Mouse (Mus musculus) embryonic facial prominence, embryonic 15.5 days (tissue): Measurements from ENCODE around the gene Fam131b. TPM values are rescaled to one million over a fixed set of nuclear protein-coding genes. Genes with fewer than 3 reads are reported as not detected.

Experiments used
- ATAC-seq: fragments of 200-750 bp; cut with Nextera tagmentation; 2 replicates; pipeline ENCODE4 v1.8.0; 2017; ENCODE audit warnings: low read depth, moderate TSS enrichment; ENCODE audit not compliant: insufficient number of reproducible peaks, low FRiP score, low TSS enrichment
- H3K27ac ChIP-seq: fragments of 300-500 bp; sonication (generic); replicated peaks from 2 replicates; pipeline ENCODE4 v1.5.1; 2015; ENCODE audit warnings: mild to moderate bottlenecking, inconsistent platforms
- H3K27me3 ChIP-seq: fragments of 300-500 bp; sonication (generic); 2 replicates; pipeline ENCODE4 v1.6.1; 2015; ENCODE audit warnings: inconsistent platforms
- H3K36me3 ChIP-seq: fragments of 300-500 bp; sonication (generic); 2 replicates; pipeline ENCODE4 v1.6.1; 2015; ENCODE audit warnings: mild to moderate bottlenecking, inconsistent platforms
- H3K4me1 ChIP-seq: fragments of 300-500 bp; sonication (generic); 2 replicates; pipeline ENCODE4 v1.6.1; 2015; ENCODE audit warnings: inconsistent platforms
- H3K4me2 ChIP-seq: fragments of 300-500 bp; sonication (generic); replicated peaks from 2 replicates; pipeline ENCODE4 v1.6.1; 2015; ENCODE audit warnings: mild to moderate bottlenecking, inconsistent platforms
- H3K4me3 ChIP-seq: fragments of 300-500 bp; sonication (generic); replicated peaks from 2 replicates; pipeline ENCODE4 v1.5.1; 2015; ENCODE audit warnings: mild to moderate bottlenecking, inconsistent platforms
- H3K9ac ChIP-seq: fragments of 300-500 bp; sonication (generic); 2 replicates; pipeline ENCODE4 v1.6.1; 2015; ENCODE audit warnings: inconsistent platforms
- H3K9me3 ChIP-seq: fragments of 300-500 bp; sonication (generic); replicated peaks from 2 replicates; pipeline ENCODE4 v1.6.1; 2016; ENCODE audit warnings: inconsistent platforms
- WGBS: fragments of 180-500 bp; shearing (Covaris S2); methylation state at CpG from one replicate; pipeline ENCODE4 v1.1.7; 2015; 5-methylcytosine and 5-hydroxymethylcytosine counted together
- polyA plus RNA-seq: library from polyadenylated mRNA; unstranded; fragments of >200 nt; fragmentation: Nextera tagmentation; extraction: Ambion mirVana; gene quantifications from 2 replicates; pipeline ENCODE4 v1.2.1, GENCODE M21; 2015

The Fam131b gene
- polyA plus RNA-seq, 1 experiment from 2014 or later = 0.23 TPM

GRCm38 (mm10) chr6:42324067-42324481 is 369 bp downstream of the Fam131b start:
- WGBS = under 1% methylated on average over 21 of the region's 32 CpGs
- Histone ChIP-seq H3K27me3 (peaks cover 41% of the 10 kb centered on the region), H3K27ac (no peak overlapping the region)

DNA sequence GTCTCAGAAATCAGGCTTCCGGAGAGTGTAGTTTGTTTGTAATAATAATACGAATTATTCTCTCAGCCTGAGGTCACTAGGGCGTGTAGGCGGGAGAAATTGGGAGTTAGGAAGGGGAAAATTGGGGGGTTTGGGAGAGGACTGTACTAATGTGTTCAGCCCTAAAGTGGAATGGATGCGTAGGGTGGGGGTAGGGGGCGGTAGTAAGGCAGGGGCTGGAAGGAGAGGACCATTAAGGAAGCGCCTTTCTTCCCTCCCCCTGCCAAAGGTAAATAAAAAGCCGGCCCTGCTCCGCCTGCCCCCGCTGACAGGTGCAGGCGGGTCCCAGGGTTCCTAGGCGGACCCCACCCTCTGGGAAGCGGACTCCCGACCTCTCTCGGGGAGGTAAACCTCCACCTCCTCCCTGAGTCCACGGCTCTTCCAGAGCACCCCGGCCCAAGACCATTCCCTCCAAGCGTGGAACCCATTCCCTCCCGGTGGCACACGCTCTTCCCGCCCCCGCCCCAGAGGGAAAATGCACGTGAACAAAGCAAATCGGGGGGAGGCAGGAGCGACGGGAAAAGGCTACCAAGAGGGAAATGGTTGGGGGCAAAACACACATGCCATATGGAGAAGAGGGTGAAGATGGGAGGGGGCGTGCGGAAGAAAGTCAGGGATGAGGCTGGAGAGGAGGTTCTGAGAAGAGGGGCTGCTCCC is 924 bp downstream of the Fam131b start:
- ATAC-seq = no peak
- Histone ChIP-seq H3K9ac (peak overlapping the region; percentile 31; the same call in 1 of the 2 replicates), H3K4me2 (peak overlapping the region; percentile 98), H3K27ac (no peak overlapping the region), H3K4me3 (peak overlapping the region; percentile 60), H3K9me3 (no peaks in the 10 kb centered on the region), H3K4me1 (peaks cover 16% of the 10 kb centered on the region), H3K27me3 (peaks cover 41% of the 10 kb centered on the region), H3K36me3 (no peaks in the 10 kb centered on the region)
- WGBS = 1% methylated on average over 28 of the region's 28 CpGs

More at GRCm38 (mm10) chr6:42324067-42324481, 369 bp downstream of the Fam131b start:
- no peaks in the 10 kb centered on the region for H3K36me3 ChIP-seq
- H3K4me2 ChIP-seq = peak overlapping the region; percentile 98
- H3K4me1 ChIP-seq = peaks cover 16% of the 10 kb centered on the region
- H3K9me3 ChIP-seq = no peaks in the 10 kb centered on the region
- H3K9ac ChIP-seq = peak overlapping the region; percentile 31; the same call in 1 of the 2 replicates
- peak overlapping the region; percentile 60 for H3K4me3 ChIP-seq
- peak; percentile 56; the same call in 1 of the 2 replicates for ATAC-seq

- ATAC-seq = no peak
- Histone ChIP-seq H3K36me3 (no peaks in the 10 kb centered on the region), H3K4me1 (no peaks in the 10 kb centered on the region), H3K4me3 (no peak overlapping the region), H3K27ac (no peak overlapping the region), H3K4me2 (no peak overlapping the region), H3K27me3 (peaks cover 24% of the 10 kb centered on the region), H3K9me3 (no peaks in the 10 kb centered on the region), H3K9ac (no peak overlapping the region)
- 76% methylated on average over 4 of the region's 4 CpGs for WGBS
Observed at GRCm38 (mm10) chr6:42318293-42318692, 6.2 kb downstream of the Fam131b start.

DNA sequence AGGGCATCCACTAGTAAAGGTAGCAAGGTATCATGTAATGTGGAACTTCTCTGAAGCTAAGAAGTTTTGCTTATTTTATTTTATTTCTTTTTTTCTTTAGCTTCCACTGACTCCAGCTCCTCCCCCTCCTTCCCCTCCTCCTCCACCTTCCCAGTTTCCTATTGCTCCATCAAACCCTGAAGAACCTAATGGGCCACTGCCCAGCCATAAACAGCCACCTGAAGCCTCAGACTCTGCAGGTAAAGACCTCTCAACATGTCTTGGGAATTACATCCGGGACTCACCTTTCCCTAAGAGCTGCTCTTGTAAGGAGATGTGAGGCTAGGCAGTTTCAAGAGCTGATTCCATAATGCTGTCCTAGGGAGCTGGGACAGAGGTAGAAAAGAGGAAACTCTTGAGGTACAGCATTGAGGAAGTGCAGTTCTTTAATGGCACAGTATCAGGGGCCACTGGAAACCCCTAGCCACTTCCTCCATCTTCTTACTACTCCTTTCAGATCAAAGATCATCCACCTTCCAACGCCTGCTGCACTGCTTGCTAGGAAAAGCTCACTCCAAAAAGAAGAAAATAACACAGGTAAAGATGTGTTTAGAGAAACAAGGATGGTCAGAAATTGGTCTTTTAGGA is 13.9 kb downstream of the Fam131b start:
- H3K27ac ChIP-seq = no peak overlapping the region
- H3K4me2 ChIP-seq = no peak overlapping the region
- H3K9ac ChIP-seq = no peak overlapping the region
- no peaks in the 10 kb centered on the region for H3K27me3 ChIP-seq
- no peaks in the 10 kb centered on the region for H3K4me1 ChIP-seq
- H3K4me3 ChIP-seq = no peak overlapping the region
- no peaks in the 10 kb centered on the region for H3K9me3 ChIP-seq
- ATAC-seq = no peak
- no peaks in the 10 kb centered on the region for H3K36me3 ChIP-seq
- whole genome bisulfite sequencing = 81% methylated on average over 2 of the region's 2 CpGs

DNA sequence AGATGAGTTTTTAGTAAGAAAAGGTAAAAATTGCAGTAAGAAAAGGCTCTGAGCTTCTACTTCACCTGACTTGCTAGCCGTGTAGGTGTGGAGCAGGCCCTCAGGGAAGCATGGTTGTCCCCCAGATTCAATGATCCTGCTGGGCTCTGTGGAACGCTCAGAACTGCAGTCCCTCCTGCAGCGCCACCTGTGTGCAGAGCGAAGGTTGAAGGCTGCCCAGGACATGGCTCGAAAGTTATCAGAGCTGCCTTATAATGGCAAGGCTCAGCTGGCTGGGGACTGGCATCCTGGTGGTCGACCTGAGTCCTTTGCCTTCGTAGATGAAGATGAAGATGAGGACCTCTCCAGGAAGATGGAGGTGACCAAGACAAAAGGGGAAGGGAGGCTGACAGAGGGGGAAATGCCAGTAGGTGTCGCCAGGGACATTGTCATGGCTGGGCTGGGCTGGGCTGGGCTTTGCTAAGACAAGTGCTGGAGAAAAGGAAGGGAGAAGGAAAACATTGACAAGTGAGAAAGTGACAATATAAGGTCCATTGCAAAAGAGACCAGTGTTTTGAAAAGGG is 14.5 kb downstream of the Fam131b start:
- Histone ChIP-seq H3K36me3 (no peaks in the 10 kb centered on the region), H3K27ac (no peak overlapping the region), H3K4me2 (no peak overlapping the region), H3K27me3 (no peaks in the 10 kb centered on the region), H3K4me3 (no peak overlapping the region), H3K9me3 (no peaks in the 10 kb centered on the region), H3K4me1 (no peaks in the 10 kb centered on the region), H3K9ac (no peak overlapping the region)
- no peak for ATAC-seq
- 50% methylated on average over 8 of the region's 8 CpGs for WGBS

DNA sequence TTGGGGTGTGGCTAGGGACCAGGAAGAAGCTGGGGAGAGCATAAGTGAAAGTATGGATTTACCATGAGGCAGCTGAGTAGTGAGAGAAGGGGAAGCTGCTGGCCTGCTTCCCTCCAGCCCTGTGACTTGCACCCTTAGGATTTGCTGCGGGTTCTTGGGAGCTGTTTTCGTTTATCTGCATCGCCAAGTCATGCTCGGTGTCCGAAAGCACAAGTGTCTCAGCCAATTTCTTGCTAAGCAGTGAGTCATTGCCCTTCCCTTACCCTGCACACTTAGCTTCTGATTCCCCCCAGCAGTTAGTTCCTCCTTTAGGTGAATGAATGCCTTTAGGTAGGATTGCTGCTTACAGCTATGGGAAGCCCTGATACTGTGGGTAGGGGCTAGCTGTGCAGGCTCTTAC is 25.1 kb downstream of the Fam131b start:
- Histone ChIP-seq H3K4me1 (no peaks in the 10 kb centered on the region), H3K27me3 (no peaks in the 10 kb centered on the region), H3K4me2 (no peak overlapping the region), H3K27ac (no peak overlapping the region), H3K9me3 (no peaks in the 10 kb centered on the region), H3K9ac (no peak overlapping the region), H3K36me3 (no peaks in the 10 kb centered on the region), H3K4me3 (no peak overlapping the region)
- 83% methylated on average over 5 of the region's 5 CpGs for WGBS
- ATAC-seq = no peak

GRCm38 (mm10) chr6:42295549-42296094 is 28.8 kb downstream of the Fam131b start:
- no peaks in the 10 kb centered on the region for H3K27me3 ChIP-seq
- no peak overlapping the region for H3K4me2 ChIP-seq
- no peak for ATAC-seq
- no peaks in the 10 kb centered on the region for H3K9me3 ChIP-seq
- H3K27ac ChIP-seq = no peak overlapping the region
- no peak overlapping the region for H3K9ac ChIP-seq
- no peak overlapping the region for H3K4me3 ChIP-seq
- 66% methylated on average over 3 of the region's 3 CpGs for WGBS
- no peaks in the 10 kb centered on the region for H3K36me3 ChIP-seq
- no peaks in the 10 kb centered on the region for H3K4me1 ChIP-seq

DNA sequence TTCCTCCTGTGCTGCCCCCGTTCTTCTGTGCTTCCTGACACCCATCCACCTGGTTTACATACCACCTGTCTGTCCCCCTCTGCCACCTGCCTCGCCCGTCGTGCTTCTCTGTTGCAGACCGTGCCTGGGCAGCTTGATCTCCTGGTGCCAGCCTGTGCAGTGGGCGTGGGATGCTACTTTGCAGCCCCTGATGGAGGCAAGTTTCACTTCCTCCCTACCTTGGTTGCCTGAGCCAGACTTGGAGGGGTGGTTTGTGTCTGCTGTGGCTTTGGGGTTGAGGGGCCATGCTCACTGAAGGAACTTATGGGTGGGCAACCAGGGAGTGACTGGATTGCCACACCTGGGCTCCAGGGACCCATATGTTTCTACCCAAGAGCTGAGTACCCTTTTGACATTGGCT is 31.1 kb downstream of the Fam131b start:
- H3K9me3 ChIP-seq = no peaks in the 10 kb centered on the region
- no peaks in the 10 kb centered on the region for H3K4me1 ChIP-seq
- no peak for ATAC-seq
- H3K27me3 ChIP-seq = no peaks in the 10 kb centered on the region
- WGBS = 86% methylated on average over 6 of the region's 6 CpGs
- no peak overlapping the region for H3K4me3 ChIP-seq
- H3K9ac ChIP-seq = no peak overlapping the region
- no peak overlapping the region for H3K4me2 ChIP-seq
- H3K36me3 ChIP-seq = no peaks in the 10 kb centered on the region
- no peak overlapping the region for H3K27ac ChIP-seq

- Histone ChIP-seq H3K4me3 (no peak overlapping the region), H3K9ac (no peak overlapping the region), H3K27ac (no peak overlapping the region), H3K4me2 (no peak overlapping the region), H3K9me3 (no peaks in the 10 kb centered on the region), H3K36me3 (peaks cover 13% of the 10 kb centered on the region; the same call in 1 of the 2 replicates), H3K27me3 (no peaks in the 10 kb centered on the region), H3K4me1 (no peaks in the 10 kb centered on the region)
- no peak for ATAC-seq
Observed at GRCm38 (mm10) chr6:42287562-42287961, 36.9 kb downstream of the Fam131b start.

GRCm38 (mm10) chr6:42286448-42286847 is 38.0 kb downstream of the Fam131b start, which contains the start of gene Clcn1:
Gene Clcn1 (plus strand): TSS chr6:42286685.
- H3K9ac ChIP-seq = no peak within 1 kb of the TSS
- no peak within 1 kb of the TSS for H3K4me2 ChIP-seq
- ATAC-seq = no peak
- no peaks in the 10 kb centered on the region for H3K9me3 ChIP-seq
- H3K4me3 ChIP-seq = no peak within 1 kb of the TSS
- no peak within 1 kb of the TSS for H3K27ac ChIP-seq
- WGBS = 74% methylated on average over 5 of the region's 5 CpGs
- H3K4me1 ChIP-seq = no peaks in the 10 kb centered on the region
- H3K36me3 ChIP-seq = peaks cover 23% of the 10 kb centered on the region; the same call in 1 of the 2 replicates
- H3K27me3 ChIP-seq = no peaks in the 10 kb centered on the region

DNA sequence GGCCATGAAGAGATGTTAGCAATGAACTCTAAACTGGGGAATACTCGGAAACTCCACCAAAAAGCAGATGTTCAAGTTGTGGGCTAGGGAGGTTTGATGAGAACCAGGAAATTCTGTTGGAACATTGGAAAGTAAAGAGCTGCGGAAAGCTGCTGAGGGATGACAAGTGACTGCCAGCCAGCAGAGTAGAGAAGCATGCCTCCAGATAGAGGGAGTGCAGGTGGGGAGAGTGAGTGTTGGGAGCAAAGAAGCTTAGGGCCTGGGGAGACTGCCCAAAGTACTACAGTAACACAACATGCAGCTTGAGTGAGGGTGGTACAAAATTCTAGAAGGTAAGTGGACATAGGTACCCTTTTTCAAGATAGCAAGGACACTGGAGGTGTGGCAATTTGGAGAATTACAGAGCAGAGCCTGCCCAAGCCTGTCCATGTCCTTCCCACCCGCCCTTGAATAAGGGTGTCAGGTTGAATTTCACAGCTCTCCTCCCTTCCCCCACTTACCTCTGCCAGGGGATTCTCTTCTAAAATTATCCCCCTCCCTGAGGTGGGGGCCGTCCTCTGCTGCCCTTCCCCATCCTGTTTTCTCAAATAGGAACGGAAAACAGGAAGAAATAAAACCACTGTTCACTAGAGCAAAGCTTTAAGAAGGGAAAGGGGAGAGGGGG is 41.4 kb downstream of the Fam131b start:
- Histone ChIP-seq H3K27ac (no peak overlapping the region), H3K27me3 (no peaks in the 10 kb centered on the region), H3K4me1 (no peaks in the 10 kb centered on the region), H3K9ac (no peak overlapping the region), H3K4me2 (no peak overlapping the region), H3K4me3 (no peak overlapping the region), H3K36me3 (peaks cover 54% of the 10 kb centered on the region), H3K9me3 (no peaks in the 10 kb centered on the region)
- ATAC-seq = no peak
- WGBS = 61% methylated on average over 5 of the region's 5 CpGs
